Comparison of ENCODE assay signal across 7 mouse cellular contexts in genomic region chr1:87696358-87696757, GRCm38 (mm10). TPM values are rescaled to one million over a fixed set of nuclear protein-coding genes. Genes with fewer than 3 reads are reported as not detected.
DNase-seq lines count a peak whose midpoint lies in the region; ATAC-seq and TF ChIP-seq lines count a peak whose summit lies in the region.

No protein-coding gene starts in this region.

- no peak for ATAC-seq in hindbrain, postnatal 0 days

- TF ChIP-seq POLR2A in testis, adult 2 months (IDR thresholded peaks at IDR 0.05; ENCODE audit: control insufficient read depth, low read depth, low read length): no peak

- H3K4me1 ChIP-seq in testis, adult 2 months (ENCODE audit: control insufficient read depth, insufficient read depth, low read length): no peaks in the 10 kb centered on the region
- no peaks in the 10 kb centered on the region for H3K4me1 ChIP-seq in hindbrain, postnatal 0 days (ENCODE audit: insufficient read depth, low read length)

- WGBS in hindbrain, postnatal 0 days: 75% methylated on average over 5 of the region's 5 CpGs

- DNase-seq in testis, postnatal 14 days (ENCODE audit: low spot score): no peak
- DNase-seq in c-Kit-positive CD71-positive TER-119-positive erythroid progenitor cells, embryonic 14.5 days (ENCODE audit: low spot score): peak; percentile 44
- DNase-seq in lung, postnatal 10 days: peak; percentile 33
- DNase-seq in thymus, postnatal 25 days: peak; percentile 58
- DNase-seq in hindbrain, postnatal 0 days (ENCODE audit: low spot score): no peak
- DNase-seq in ovary, adult 18-20 months (ENCODE audit: low spot score): no peak

- no peaks in the 10 kb centered on the region for H3K36me3 ChIP-seq in testis, adult 2 months (ENCODE audit: control insufficient read depth, insufficient read depth, low read length)
- no peaks in the 10 kb centered on the region for H3K36me3 ChIP-seq in hindbrain, postnatal 0 days (ENCODE audit: insufficient read depth, low read length)

- no peaks in the 10 kb centered on the region for H3K9me3 ChIP-seq in hindbrain, postnatal 0 days (ENCODE audit: low read length)

- peak; percentile 59; the same call in 1 of the 2 replicates for TF ChIP-seq CTCF in testis, adult 2 months (IDR thresholded peaks at IDR 0.05; ENCODE audit: control insufficient read depth, insufficient read depth, insufficient replicate concordance, low read depth, low read length)
- no peak for TF ChIP-seq CTCF in hindbrain, postnatal 0 days (IDR thresholded peaks at IDR 0.05; ENCODE audit: low read depth)

- H3K27ac ChIP-seq in testis, adult 2 months (ENCODE audit: control insufficient read depth, insufficient read depth, low read depth, low read length): no peak overlapping the region
- H3K27ac ChIP-seq in hindbrain, postnatal 0 days: no peak overlapping the region

- H3K4me3 ChIP-seq in testis, adult 2 months (ENCODE audit: control insufficient read depth, low read depth, low read length): no peak overlapping the region
- H3K4me3 ChIP-seq in hindbrain, postnatal 0 days (ENCODE audit: low read length): no peak overlapping the region

- H3K9ac ChIP-seq in hindbrain, postnatal 0 days (replicated peaks; ENCODE audit: low read length): no peak overlapping the region

- H3K27me3 ChIP-seq in testis, adult 2 months (ENCODE audit: control insufficient read depth, insufficient read depth, low read length): no peaks in the 10 kb centered on the region
- H3K27me3 ChIP-seq in hindbrain, postnatal 0 days (ENCODE audit: insufficient read depth, low read length): no peaks in the 10 kb centered on the region

- H3K4me2 ChIP-seq in hindbrain, postnatal 0 days (ENCODE audit: low read depth, low read length): no peak overlapping the region

RNA-seq across cellular contexts. Expression of gene Atg16l1, which starts 59.3 kb away (rescaled TPM):
- polyA plus RNA-seq in testis, adult 2 months (2012; rRNA removed): 7.8 and 9.1 TPM in 2 replicates
- total RNA-seq in hindbrain, postnatal 0 days (2014; rRNA removed): 64.2 and 72.9 TPM in 2 replicates
- polyA plus RNA-seq in hindbrain, postnatal 0 days (2015; fragmentation: Nextera tagmentation; extraction: Ambion mirVana): 54.2 and 58.5 TPM in 2 replicates

Comparison
In these comparisons a context has a peak if more than half of its experiments do, and no peak if none do; other contexts are left out.
1. DNase-seq: peak in c-Kit-positive CD71-positive TER-119-positive erythroid progenitor cells, embryonic 14.5 days (single experiment), lung, postnatal 10 days (single experiment) and thymus, postnatal 25 days (single experiment); none in testis, postnatal 14 days (single experiment), hindbrain, postnatal 0 days (single experiment) and ovary, adult 18-20 months (single experiment).